Mouse (Mus musculus) brain, embryonic 14.5 days (tissue): Measurements from ENCODE around the gene Slc2a8.

Experiments used
- CTCF ChIP-seq: fragments of 200-500 bp; IDR thresholded peaks from 2 replicates; pipeline ENCODE4 v1.5.1; 2012; ENCODE audit warnings: inconsistent platforms, mild to moderate bottlenecking, moderate library complexity, borderline replicate concordance; ENCODE audit not compliant: insufficient read depth, insufficient read length; ENCODE audit errors: extremely low read depth
- POLR2A ChIP-seq: fragments of 200-500 bp; IDR thresholded peaks from 2 replicates; pipeline ENCODE4 v1.6.1; 2012; ENCODE audit warnings: mild to moderate bottlenecking, inconsistent platforms, borderline replicate concordance; ENCODE audit not compliant: poor library complexity, insufficient read depth, insufficient read length, severe bottlenecking; ENCODE audit errors: extremely low read depth

- no peak for TF ChIP-seq CTCF
- TF ChIP-seq POLR2A, result no peak
These were observed 4.8 kb downstream of the Slc2a8 start for GRCm38 (mm10) chr2:32977114-32977513.
